Mouse (Mus musculus) thymus, adult 2 months (tissue): Measurements from ENCODE around the gene Gm20605.

Experiments
- CTCF ChIP-seq: fragments of 200-500 bp; IDR thresholded peaks from 2 replicates; pipeline ENCODE4 v1.5.1; 2012; ENCODE audit warnings: mild to moderate bottlenecking, control low read depth, low read length, moderate library complexity, borderline replicate concordance; ENCODE audit not compliant: control insufficient read depth, poor library complexity, insufficient read depth; ENCODE audit errors: extremely low read depth
- POLR2A ChIP-seq: fragments of 200-500 bp; IDR thresholded peaks from 2 replicates; pipeline ENCODE4 v1.6.1; 2012; ENCODE audit warnings: mild to moderate bottlenecking, low read length, control low read depth, moderate library complexity; ENCODE audit not compliant: control insufficient read depth, poor library complexity, insufficient read depth; ENCODE audit errors: extremely low read depth

- TF ChIP-seq POLR2A (no peak), CTCF (no peak)
These were observed 18.9 kb upstream of the Gm20605 start for GRCm38 (mm10) chr5:137610056-137610455.
